Mouse (Mus musculus): ENCODE measurements around the gene Frmd4b. TPM values are rescaled to one million over a fixed set of nuclear protein-coding genes. Genes with fewer than 3 reads are reported as not detected.
"Not testable (repeated sequence)": the region's sequence is repeated elsewhere in the genome, so short reads cannot be mapped to it uniquely, and the experiment has no call there.

Gene Frmd4b
- polyA plus RNA-seq, 1 experiment, result 8.2 TPM

- no peak overlapping the region for H3K27ac ChIP-seq (ENCODE audit: control insufficient read depth, insufficient read depth, low read length)
- no peak for TF ChIP-seq POLR2A (IDR thresholded peaks at IDR 0.05; ENCODE audit: control insufficient read depth, extremely low read depth, insufficient read depth, low read length, poor library complexity)
- no peak for TF ChIP-seq CTCF (IDR thresholded peaks at IDR 0.05; ENCODE audit: borderline replicate concordance, control insufficient read depth, extremely low read depth, insufficient read depth, low read length, poor library complexity)
- no peak overlapping the region for H3K4me3 ChIP-seq (ENCODE audit: control insufficient read depth, insufficient read depth, low read length)
- no peaks in the 10 kb centered on the region for H3K27me3 ChIP-seq (ENCODE audit: control insufficient read depth, insufficient read depth, low read length)
- no peaks in the 10 kb centered on the region for H3K36me3 ChIP-seq (ENCODE audit: control insufficient read depth, insufficient read depth, low read length)
- DNase-seq, result no peak
- WGBS, result 98% methylated on average over 3 of the region's 3 CpGs
- no peaks in the 10 kb centered on the region for H3K4me1 ChIP-seq (replicated peaks; ENCODE audit: control insufficient read depth, insufficient read depth, low read length)
These were observed 351.6 kb downstream of the Frmd4b start for GRCm38 (mm10) chr6:97265705-97266104.

- no peak overlapping the region for H3K4me3 ChIP-seq (ENCODE audit: control insufficient read depth, insufficient read depth, low read length)
- H3K4me1 ChIP-seq (replicated peaks; ENCODE audit: control insufficient read depth, insufficient read depth, low read length), result no peaks in the 10 kb centered on the region
- DNase-seq, result no peak
- H3K27ac ChIP-seq (ENCODE audit: control insufficient read depth, insufficient read depth, low read length), result no peak overlapping the region
- H3K36me3 ChIP-seq (ENCODE audit: control insufficient read depth, insufficient read depth, low read length), result no peaks in the 10 kb centered on the region
- WGBS, result 94% methylated on average over 8 of the region's 8 CpGs
- H3K27me3 ChIP-seq (ENCODE audit: control insufficient read depth, insufficient read depth, low read length), result no peaks in the 10 kb centered on the region
- TF ChIP-seq POLR2A (IDR thresholded peaks at IDR 0.05; ENCODE audit: control insufficient read depth, extremely low read depth, insufficient read depth, low read length, poor library complexity), result no peak
- no peak for TF ChIP-seq CTCF (IDR thresholded peaks at IDR 0.05; ENCODE audit: borderline replicate concordance, control insufficient read depth, extremely low read depth, insufficient read depth, low read length, poor library complexity)
These were observed 352.1 kb downstream of the Frmd4b start for GRCm38 (mm10) chr6:97265240-97265639.

- not testable (repeated sequence) for H3K4me3 ChIP-seq (ENCODE audit: control insufficient read depth, insufficient read depth, low read length); H3K4me1 ChIP-seq (replicated peaks; ENCODE audit: control insufficient read depth, insufficient read depth, low read length); H3K27ac ChIP-seq (ENCODE audit: control insufficient read depth, insufficient read depth, low read length); DNase-seq; H3K27me3 ChIP-seq (ENCODE audit: control insufficient read depth, insufficient read depth, low read length); H3K36me3 ChIP-seq (ENCODE audit: control insufficient read depth, insufficient read depth, low read length)
These were observed 353.6 kb downstream of the Frmd4b start for GRCm38 (mm10) chr6:97263750-97264149.

- TF ChIP-seq POLR2A (IDR thresholded peaks at IDR 0.05; ENCODE audit: control insufficient read depth, extremely low read depth, insufficient read depth, low read length, poor library complexity), result no peak
- no peak for TF ChIP-seq CTCF (IDR thresholded peaks at IDR 0.05; ENCODE audit: borderline replicate concordance, control insufficient read depth, extremely low read depth, insufficient read depth, low read length, poor library complexity)
- no peaks in the 10 kb centered on the region for H3K4me1 ChIP-seq (replicated peaks; ENCODE audit: control insufficient read depth, insufficient read depth, low read length)
- H3K4me3 ChIP-seq (ENCODE audit: control insufficient read depth, insufficient read depth, low read length), result no peak overlapping the region
- H3K36me3 ChIP-seq (ENCODE audit: control insufficient read depth, insufficient read depth, low read length), result no peaks in the 10 kb centered on the region
- H3K27ac ChIP-seq (ENCODE audit: control insufficient read depth, insufficient read depth, low read length), result no peak overlapping the region
- no peaks in the 10 kb centered on the region for H3K27me3 ChIP-seq (ENCODE audit: control insufficient read depth, insufficient read depth, low read length)
- DNase-seq, result no peak
- 80% methylated on average over 4 of the region's 4 CpGs for WGBS
These were observed 355.1 kb downstream of the Frmd4b start for GRCm38 (mm10) chr6:97262229-97262628.

- not testable (repeated sequence) for H3K4me1 ChIP-seq (replicated peaks; ENCODE audit: control insufficient read depth, insufficient read depth, low read length); H3K27ac ChIP-seq (ENCODE audit: control insufficient read depth, insufficient read depth, low read length); H3K27me3 ChIP-seq (ENCODE audit: control insufficient read depth, insufficient read depth, low read length); H3K4me3 ChIP-seq (ENCODE audit: control insufficient read depth, insufficient read depth, low read length); H3K36me3 ChIP-seq (ENCODE audit: control insufficient read depth, insufficient read depth, low read length); DNase-seq
- WGBS, result 95% methylated on average over 2 of the region's 2 CpGs
These were observed 357.4 kb downstream of the Frmd4b start for GRCm38 (mm10) chr6:97259926-97260325.

- no peak overlapping the region for H3K27ac ChIP-seq (ENCODE audit: control insufficient read depth, insufficient read depth, low read length)
- TF ChIP-seq CTCF (IDR thresholded peaks at IDR 0.05; ENCODE audit: borderline replicate concordance, control insufficient read depth, extremely low read depth, insufficient read depth, low read length, poor library complexity) (no peak), POLR2A (IDR thresholded peaks at IDR 0.05; ENCODE audit: control insufficient read depth, extremely low read depth, insufficient read depth, low read length, poor library complexity) (no peak)
- no peaks in the 10 kb centered on the region for H3K4me1 ChIP-seq (replicated peaks; ENCODE audit: control insufficient read depth, insufficient read depth, low read length)
- H3K27me3 ChIP-seq (ENCODE audit: control insufficient read depth, insufficient read depth, low read length), result no peaks in the 10 kb centered on the region
- no peak overlapping the region for H3K4me3 ChIP-seq (ENCODE audit: control insufficient read depth, insufficient read depth, low read length)
- WGBS, result 90% methylated on average over 1 of the region's 1 CpGs
- no peaks in the 10 kb centered on the region for H3K36me3 ChIP-seq (ENCODE audit: control insufficient read depth, insufficient read depth, low read length)
- DNase-seq, result no peak
These were observed 358.9 kb downstream of the Frmd4b start for GRCm38 (mm10) chr6:97258489-97258888.

GRCm38 (mm10) chr6:97252711-97253221, 364.6 kb downstream of the Frmd4b start, which contains the start of gene Lmod3:
Lmod3 (minus strand) TSS chr6:97252759.
- Histone ChIP-seq H3K36me3 (ENCODE audit: control insufficient read depth, insufficient read depth, low read length) (no peaks in the 10 kb centered on the region), H3K27me3 (ENCODE audit: control insufficient read depth, insufficient read depth, low read length) (no peaks in the 10 kb centered on the region), H3K27ac (ENCODE audit: control insufficient read depth, insufficient read depth, low read length) (no peak within 1 kb of the TSS), H3K4me3 (ENCODE audit: control insufficient read depth, insufficient read depth, low read length) (no peak within 1 kb of the TSS), H3K4me1 (replicated peaks; ENCODE audit: control insufficient read depth, insufficient read depth, low read length) (no peaks in the 10 kb centered on the region)
- no peak for DNase-seq
- TF ChIP-seq POLR2A (IDR thresholded peaks at IDR 0.05; ENCODE audit: control insufficient read depth, extremely low read depth, insufficient read depth, low read length, poor library complexity), result no peak
- TF ChIP-seq CTCF (IDR thresholded peaks at IDR 0.05; ENCODE audit: borderline replicate concordance, control insufficient read depth, extremely low read depth, insufficient read depth, low read length, poor library complexity), result no peak
- WGBS, result 85% methylated on average over 9 of the region's 9 CpGs

All from thymus, adult 2 months (tissue).